9 mouse cellular contexts compared by ENCODE assay signal in the genomic region with DNA sequence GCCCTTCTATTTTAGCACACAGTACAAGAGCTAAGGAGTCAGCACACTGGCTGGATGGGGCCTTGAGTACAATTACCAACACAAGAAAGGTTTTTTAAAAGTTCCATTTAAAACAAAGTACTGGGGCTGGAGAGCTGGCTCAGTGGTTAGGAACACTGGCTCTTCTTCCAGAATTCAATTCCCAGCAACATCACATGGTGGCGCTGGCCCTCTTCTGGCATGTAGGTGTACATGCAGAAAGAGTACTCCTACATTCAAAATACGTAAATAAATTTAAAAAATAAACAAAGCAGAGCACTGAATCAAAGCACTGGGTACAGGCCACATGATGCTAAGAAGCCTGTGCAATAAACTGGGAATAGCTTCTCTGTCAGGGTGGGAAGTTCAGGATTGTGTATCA. TPM values are rescaled to one million over a fixed set of nuclear protein-coding genes. Genes with fewer than 3 reads are reported as not detected.
DNase-seq lines count a peak whose midpoint lies in the region; ATAC-seq and TF ChIP-seq lines count a peak whose summit lies in the region.
"Had no signal": no experiment of that assay in that cellular context is flagged by ENCODE, and none has a peak within 500 bp of the region (broad histone marks: within the 10 kb centered on the region; RNA-seq: fewer than 3 reads in every experiment).

No protein-coding gene starts in this region.

- H3K9ac ChIP-seq in hindbrain, postnatal 0 days (replicated peaks; ENCODE audit: low read length): no peak overlapping the region
- no peak overlapping the region for H3K9ac ChIP-seq in hindbrain, embryonic 12.5 days
- no peak overlapping the region for H3K9ac ChIP-seq in stomach, postnatal 0 days (ENCODE audit: low read length)

- peaks cover 27% of the 10 kb centered on the region; the same call in 1 of the 2 replicates for H3K36me3 ChIP-seq in hindbrain, postnatal 0 days (ENCODE audit: insufficient read depth, low read length)
- H3K36me3 ChIP-seq in hindbrain, embryonic 12.5 days: peaks cover 50% of the 10 kb centered on the region
- peaks cover 11% of the 10 kb centered on the region for H3K36me3 ChIP-seq in stomach, postnatal 0 days (ENCODE audit: control insufficient read depth, insufficient read depth, low read length)

- H3K4me2 ChIP-seq in hindbrain, postnatal 0 days (ENCODE audit: low read depth, low read length): no peak overlapping the region
- no peak overlapping the region for H3K4me2 ChIP-seq in hindbrain, embryonic 12.5 days (replicated peaks)
- no peak overlapping the region for H3K4me2 ChIP-seq in stomach, postnatal 0 days (replicated peaks; ENCODE audit: low read depth)

- no peaks in the 10 kb centered on the region for H3K4me1 ChIP-seq in hindbrain, postnatal 0 days (ENCODE audit: insufficient read depth, low read length)
- H3K4me1 ChIP-seq in hindbrain, embryonic 12.5 days: no peaks in the 10 kb centered on the region
- H3K4me1 ChIP-seq in stomach, postnatal 0 days (replicated peaks; ENCODE audit: control insufficient read depth, insufficient read depth): no peaks in the 10 kb centered on the region

- H3K27ac ChIP-seq in hindbrain, postnatal 0 days: no peak overlapping the region
- no peak overlapping the region for H3K27ac ChIP-seq in hindbrain, embryonic 12.5 days
- no peak overlapping the region for H3K27ac ChIP-seq in stomach, postnatal 0 days (replicated peaks)

- no peaks in the 10 kb centered on the region for H3K9me3 ChIP-seq in hindbrain, postnatal 0 days (ENCODE audit: low read length)
- H3K9me3 ChIP-seq in hindbrain, embryonic 12.5 days (replicated peaks): no peaks in the 10 kb centered on the region
- H3K9me3 ChIP-seq in stomach, postnatal 0 days (ENCODE audit: control insufficient read depth, low read length): no peaks in the 10 kb centered on the region

- no peak overlapping the region for H3K4me3 ChIP-seq in hindbrain, postnatal 0 days (ENCODE audit: low read length)
- H3K4me3 ChIP-seq in hindbrain, embryonic 12.5 days: no peak overlapping the region
- H3K4me3 ChIP-seq in stomach, postnatal 0 days (ENCODE audit: low read depth, low read length): no peak overlapping the region

- 72% methylated on average over 2 of the region's 2 CpGs for WGBS in hindbrain, postnatal 0 days
- 85% methylated on average over 2 of the region's 2 CpGs for WGBS in hindbrain, embryonic 12.5 days
- WGBS in stomach, postnatal 0 days: 80% methylated on average over 2 of the region's 2 CpGs

- DNase-seq in hindbrain, postnatal 0 days (ENCODE audit: low spot score): no peak
- DNase-seq in retina, embryonic 14.5 days (ENCODE audit: low spot score): peak; percentile 2
- DNase-seq in retina, postnatal 1 day: no peak
- DNase-seq in ZHBTc4 (ENCODE audit: low read depth, low spot score): peak; percentile 51
- DNase-seq in stomach, postnatal 0 days (ENCODE audit: low spot score): no peak
- DNase-seq in cerebellum, postnatal 4 days (ENCODE audit: low spot score in 2 of 2): no peak
- DNase-seq: right cerebral cortex, adult 18-20 months had no signal

- H3K27me3 ChIP-seq in hindbrain, postnatal 0 days (ENCODE audit: insufficient read depth, low read length): no peaks in the 10 kb centered on the region
- H3K27me3 ChIP-seq in hindbrain, embryonic 12.5 days: no peaks in the 10 kb centered on the region
- no peaks in the 10 kb centered on the region for H3K27me3 ChIP-seq in stomach, postnatal 0 days (ENCODE audit: control insufficient read depth, insufficient read depth, low read length)

- peak; percentile 45 for TF ChIP-seq CTCF in hindbrain, postnatal 0 days (IDR thresholded peaks at IDR 0.05; ENCODE audit: low read depth)
- TF ChIP-seq CTCF in stomach, postnatal 0 days (IDR thresholded peaks at IDR 0.05; ENCODE audit: low read depth): peak; percentile 46

- no peak for TF ChIP-seq EP300 in stomach, postnatal 0 days (optimal IDR thresholded peaks at IDR 0.05)

- ATAC-seq in hindbrain, postnatal 0 days: no peak
- no peak for ATAC-seq in hindbrain, embryonic 12.5 days (ENCODE audit: low FRiP score)
- no peak for ATAC-seq in stomach, postnatal 0 days (ENCODE audit: low FRiP score, low TSS enrichment)
- ATAC-seq in frontal cortex, adult (ENCODE audit: low TSS enrichment): no peak

RNA-seq across cellular contexts. Expression of gene Sec23a, which starts 34.9 kb away (rescaled TPM):
- total RNA-seq in hindbrain, postnatal 0 days (2014; rRNA removed): 120 and 124 TPM in 2 replicates
- 81.7 and 86.5 TPM in 2 replicates for polyA plus RNA-seq in hindbrain, postnatal 0 days (2015; fragmentation: Nextera tagmentation; extraction: Ambion mirVana)
- polyA plus RNA-seq in hindbrain, embryonic 12.5 days (2016; fragmentation: Nextera tagmentation; extraction: Ambion mirVana): 108 and 121 TPM in 2 replicates
- 32.4 and 33.7 TPM in 2 replicates for polyA plus RNA-seq in stomach, postnatal 0 days (2015; fragmentation: Nextera tagmentation; extraction: Ambion mirVana)

RNA-seq across cellular contexts. Expression of gene Gemin2, which starts 36.2 kb away (rescaled TPM):
- 3.9 and 6.2 TPM in 2 replicates for total RNA-seq in hindbrain, postnatal 0 days (2014; rRNA removed)
- polyA plus RNA-seq in hindbrain, postnatal 0 days (2015; fragmentation: Nextera tagmentation; extraction: Ambion mirVana): 12.0 and 13.1 TPM in 2 replicates
- 21.9 and 22.0 TPM in 2 replicates for polyA plus RNA-seq in hindbrain, embryonic 12.5 days (2016; fragmentation: Nextera tagmentation; extraction: Ambion mirVana)
- polyA plus RNA-seq in stomach, postnatal 0 days (2015; fragmentation: Nextera tagmentation; extraction: Ambion mirVana): 14.8 TPM in 2 replicates

Comparison
In these comparisons a context has a peak if more than half of its experiments do, and no peak if none do; other contexts are left out.
1. DNase-seq: peak in retina, embryonic 14.5 days (single experiment) and ZHBTc4 (single experiment); none in hindbrain, postnatal 0 days (single experiment), retina, postnatal 1 day (single experiment), stomach, postnatal 0 days (single experiment) and cerebellum, postnatal 4 days (0 of 2).